Mouse (Mus musculus) midbrain, embryonic 12.5 days (tissue): Measurements from ENCODE around the gene Spns1. TPM values are rescaled to one million over a fixed set of nuclear protein-coding genes. Genes with fewer than 3 reads are reported as not detected.
"Not testable (repeated sequence)": the region's sequence is repeated elsewhere in the genome, so short reads cannot be mapped to it uniquely, and the experiment has no call there.

Experiments
- ATAC-seq: fragments of 200-750 bp; cut with Nextera tagmentation; 2 replicates; pipeline ENCODE4 v1.8.0; 2017; ENCODE audit warnings: low read depth, moderate TSS enrichment, moderate library complexity; ENCODE audit not compliant: low FRiP score
- H3K27ac ChIP-seq: fragments of 300-500 bp; sonication (generic); replicated peaks from 2 replicates; pipeline ENCODE4 v1.5.1; 2016; ENCODE audit warnings: mild to moderate bottlenecking
- H3K27me3 ChIP-seq: fragments of 300-500 bp; sonication (generic); 2 replicates; pipeline ENCODE4 v1.6.1; 2016; ENCODE audit warnings: mild to moderate bottlenecking
- H3K36me3 ChIP-seq: fragments of 300-500 bp; sonication (generic); 2 replicates; pipeline ENCODE4 v1.6.1; 2016
- H3K4me1 ChIP-seq: fragments of 300-500 bp; sonication (generic); 2 replicates; pipeline ENCODE4 v1.6.1; 2016
- H3K4me2 ChIP-seq: fragments of 300-500 bp; sonication (generic); replicated peaks from 2 replicates; pipeline ENCODE4 v1.6.1; 2016; ENCODE audit warnings: mild to moderate bottlenecking, moderate library complexity
- H3K4me3 ChIP-seq: fragments of 300-500 bp; sonication (generic); 2 replicates; pipeline ENCODE4 v1.5.1; 2016; ENCODE audit warnings: mild to moderate bottlenecking
- H3K9ac ChIP-seq: fragments of 300-500 bp; sonication (generic); replicated peaks from 2 replicates; pipeline ENCODE4 v1.6.1; 2016; ENCODE audit warnings: mild to moderate bottlenecking, moderate library complexity
- H3K9me3 ChIP-seq: fragments of 300-500 bp; sonication (generic); 2 replicates; pipeline ENCODE4 v1.6.1; 2016; ENCODE audit warnings: mild to moderate bottlenecking
- whole genome bisulfite sequencing: fragments of 180-500 bp; shearing (Covaris S2); methylation state at CpG from one replicate; pipeline ENCODE4 v1.1.7; 2016; 5-methylcytosine and 5-hydroxymethylcytosine counted together
- microRNA-seq: library from miRNA; unstranded; fragments of <30 nt; microRNA quantifications from one replicate; pipeline ENCODE4, GENCODE M21; 2017
- polyA plus RNA-seq: library from polyadenylated mRNA; unstranded; fragments of >200 nt; fragmentation: Nextera tagmentation; extraction: Ambion mirVana; gene quantifications from 2 replicates; pipeline ENCODE4 v1.2.1, GENCODE M21; 2016

Gene Spns1
- polyA plus RNA-seq, 1 experiment from 2014 or later: 66.9 TPM

DNA sequence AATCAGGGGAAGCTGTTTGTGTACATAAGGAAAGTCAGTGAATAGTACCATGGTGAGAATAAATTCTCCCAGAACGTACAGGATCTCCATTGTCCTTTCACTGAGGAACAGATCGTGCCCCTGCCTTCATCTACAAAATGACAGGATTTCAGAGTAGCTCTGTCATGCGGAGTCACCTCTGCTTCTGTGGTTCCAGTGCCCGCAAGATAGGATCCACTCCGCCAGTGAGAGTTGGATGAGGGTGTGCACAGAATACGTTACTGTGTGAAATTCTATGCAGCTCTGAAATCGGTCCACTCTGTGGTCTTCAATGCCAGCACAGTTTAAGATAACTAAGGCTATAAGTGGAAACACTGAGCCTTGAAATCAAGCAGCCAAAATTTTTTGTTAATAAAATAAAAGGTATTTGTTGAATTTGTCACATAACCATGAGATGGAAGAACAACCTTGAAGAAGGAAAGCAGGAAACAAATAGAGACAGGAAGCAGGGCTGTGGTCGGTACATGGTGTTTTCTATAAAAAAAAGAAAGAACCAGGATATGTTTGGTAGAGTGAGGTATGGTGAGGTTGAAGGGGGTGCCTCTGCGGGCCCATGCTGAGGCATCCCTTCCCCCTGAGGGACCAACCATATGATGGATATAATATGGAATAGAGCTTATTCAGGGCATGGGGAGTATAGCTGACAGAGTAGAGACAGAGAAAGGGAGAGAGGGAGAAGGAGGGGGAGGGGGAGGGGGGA, 47.2 kb downstream of the Spns1 start:
- Histone ChIP-seq H3K36me3 (no peaks in the 10 kb centered on the region), H3K27ac (no peak overlapping the region), H3K27me3 (peaks cover 3% of the 10 kb centered on the region; the same call in 1 of the 2 replicates), H3K9me3 (no peaks in the 10 kb centered on the region), H3K4me3 (no peak overlapping the region), H3K4me1 (no peaks in the 10 kb centered on the region), H3K9ac (no peak overlapping the region), H3K4me2 (no peak overlapping the region)
- WGBS: 86% methylated on average over 9 of the region's 9 CpGs
- ATAC-seq: no peak

DNA sequence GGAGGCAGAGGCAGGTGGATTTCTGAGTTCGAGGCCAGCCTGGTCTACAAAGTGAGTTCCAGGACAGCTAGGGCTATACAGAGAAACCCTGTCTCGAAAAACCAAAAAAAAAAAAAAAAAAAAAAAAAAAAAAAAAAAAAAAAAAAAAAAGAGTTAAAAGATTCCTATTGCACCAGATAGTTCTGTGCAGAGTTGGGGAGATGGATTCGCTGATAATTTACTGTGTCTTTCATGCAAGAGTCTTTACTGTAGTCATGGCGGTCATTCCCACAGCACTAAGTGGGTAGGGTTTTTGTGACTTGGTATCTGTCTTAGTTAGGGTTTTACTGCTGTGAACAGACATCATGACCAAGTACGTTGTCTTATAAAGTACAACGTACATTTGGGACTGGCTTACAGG, 48.4 kb downstream of the Spns1 start:
- not testable (repeated sequence) for H3K9ac ChIP-seq, H3K4me1 ChIP-seq, H3K4me3 ChIP-seq, H3K36me3 ChIP-seq, H3K4me2 ChIP-seq, H3K9me3 ChIP-seq, H3K27ac ChIP-seq, ATAC-seq
- WGBS: 92% methylated on average over 5 of the region's 6 CpGs
- H3K27me3 ChIP-seq: peaks cover 14% of the 10 kb centered on the region

DNA sequence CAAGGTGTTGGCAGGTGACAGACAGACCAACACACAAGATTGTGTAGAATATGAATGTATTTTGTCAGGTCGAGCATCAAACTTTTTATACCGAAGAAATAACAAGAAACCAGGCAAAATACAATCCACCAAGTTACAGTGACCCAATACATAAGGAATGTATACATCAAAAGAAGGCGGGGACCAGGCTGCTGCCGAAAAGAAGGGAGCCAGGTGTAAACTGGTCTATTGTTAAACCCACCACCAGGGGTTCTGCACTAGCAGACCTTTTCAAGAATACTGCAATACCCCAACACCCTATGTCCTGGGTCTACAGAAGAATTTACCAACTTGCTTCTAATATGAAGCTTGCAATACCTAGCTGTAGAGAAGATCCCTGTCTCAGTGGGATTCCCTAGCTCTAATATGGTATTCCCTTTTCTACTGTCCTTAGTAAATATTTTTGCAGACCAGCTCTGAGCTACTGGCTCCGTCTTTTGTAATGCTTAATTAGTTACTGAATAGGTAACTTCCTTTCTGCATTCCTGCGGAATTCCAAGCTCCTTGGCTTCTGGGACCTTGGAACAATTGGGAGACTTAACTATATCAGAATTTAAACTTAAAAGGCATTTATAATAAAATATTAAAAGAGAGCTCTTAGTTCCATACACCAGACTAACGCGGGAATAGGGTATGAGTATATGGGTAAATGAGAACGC, 51.5 kb downstream of the Spns1 start:
- 27% methylated on average over 9 of the region's 9 CpGs for WGBS
- ATAC-seq, H3K9ac ChIP-seq, H3K4me2 ChIP-seq, H3K4me3 ChIP-seq, H3K36me3 ChIP-seq, H3K27ac ChIP-seq, H3K9me3 ChIP-seq, H3K4me1 ChIP-seq: not testable (repeated sequence)
- peaks cover 14% of the 10 kb centered on the region for H3K27me3 ChIP-seq

GRCm38 (mm10) chr7:126324791-126325190, 52.5 kb downstream of the Spns1 start:
- Histone ChIP-seq H3K9ac (no peak overlapping the region), H3K9me3 (no peaks in the 10 kb centered on the region), H3K27ac (no peak overlapping the region), H3K4me2 (no peak overlapping the region), H3K4me3 (no peak overlapping the region), H3K27me3 (peaks cover 14% of the 10 kb centered on the region), H3K4me1 (no peaks in the 10 kb centered on the region), H3K36me3 (no peaks in the 10 kb centered on the region)
- no peak for ATAC-seq
- 53% methylated on average over 3 of the region's 3 CpGs for WGBS

DNA sequence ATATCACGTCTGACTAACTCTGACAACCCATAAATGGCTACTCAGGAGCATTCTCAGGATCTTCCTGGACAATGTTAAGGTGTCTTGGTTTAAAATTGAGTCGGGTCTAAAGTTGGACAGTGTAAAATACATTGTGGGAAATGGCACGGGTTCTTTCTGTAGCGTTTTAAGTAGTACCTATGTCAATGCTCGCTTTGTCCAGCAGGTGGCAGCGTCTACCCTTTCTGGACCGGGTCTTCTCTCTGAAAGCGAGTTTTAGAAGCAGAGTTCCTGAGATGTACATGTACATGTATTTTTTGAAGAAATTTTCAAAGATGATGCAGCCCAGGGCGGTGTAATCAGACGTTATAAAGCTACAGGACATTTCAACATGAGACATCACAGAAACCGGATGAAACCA, 53.5 kb downstream of the Spns1 start:
- Histone ChIP-seq H3K27me3 (peaks cover 14% of the 10 kb centered on the region), H3K4me3 (no peak overlapping the region), H3K4me1 (no peaks in the 10 kb centered on the region), H3K4me2 (no peak overlapping the region), H3K9ac (no peak overlapping the region), H3K27ac (no peak overlapping the region), H3K36me3 (no peaks in the 10 kb centered on the region), H3K9me3 (no peaks in the 10 kb centered on the region)
- ATAC-seq: no peak
- WGBS: 8% methylated on average over 11 of the region's 11 CpGs

Small RNA genes within 50 kb of the gene (microRNA-seq; reads per million reads assigned to microRNA genes)
- not detected for gene Mir7058

Other genes starting within 250 kb of the Spns1 start
- gene Xpo6, start 176.9 kb downstream of the Spns1 start, polyA plus RNA-seq: 68.3 and 76.6 TPM in 2 replicates
- gene Sbk1, start 104.8 kb downstream of the Spns1 start, polyA plus RNA-seq: 276 and 311 TPM in 2 replicates
- gene Lat, start 7.9 kb downstream of the Spns1 start, polyA plus RNA-seq: 1.4 and 2.6 TPM in 2 replicates
- 3.4 and 4.3 TPM in 2 replicates for gene Nfatc2ip, start 19.3 kb upstream of the Spns1 start, polyA plus RNA-seq
- gene Cd19, start 37.4 kb upstream of the Spns1 start, polyA plus RNA-seq: not detected in 2 replicates
- 25.1 and 26.0 TPM in 2 replicates for gene Rabep2, start 51.3 kb upstream of the Spns1 start, polyA plus RNA-seq
- 0.57 and 0.58 TPM in 2 replicates for gene Atp2a1, start 85.7 kb upstream of the Spns1 start, polyA plus RNA-seq
- gene Sh2b1, start 98.0 kb upstream of the Spns1 start, polyA plus RNA-seq: 60.9 and 66.1 TPM in 2 replicates
- 115 and 119 TPM in 2 replicates for gene Tufm, start 109.9 kb upstream of the Spns1 start, polyA plus RNA-seq
- gene Atxn2l, start 126.0 kb upstream of the Spns1 start, polyA plus RNA-seq: 72.8 and 82.0 TPM in 2 replicates
- gene Eif3c, start 189.0 kb upstream of the Spns1 start, polyA plus RNA-seq: 200 and 222 TPM in 2 replicates
- 0.27 and 0.63 TPM in 2 replicates for gene Apobr, start 207.5 kb upstream of the Spns1 start, polyA plus RNA-seq
- gene Cln3, start 208.4 kb upstream of the Spns1 start, polyA plus RNA-seq: 26.1 and 29.2 TPM in 2 replicates
- not detected in 2 replicates for gene Il27, start 217.5 kb upstream of the Spns1 start, polyA plus RNA-seq